Comparison of ENCODE assay signal across 17 mouse cellular contexts in genomic region chr10:25633058-25633614, GRCm38 (mm10).
DNase-seq lines count a peak whose midpoint lies in the region; ATAC-seq and TF ChIP-seq lines count a peak whose summit lies in the region.
"Had no signal": no experiment of that assay in that cellular context is flagged by ENCODE, and none has a peak within 500 bp of the region (broad histone marks: within the 10 kb centered on the region; RNA-seq: fewer than 3 reads in every experiment).

No protein-coding gene starts in this region.

- no peaks in the 10 kb centered on the region for H3K4me1 ChIP-seq in hindbrain, embryonic 14.5 days (replicated peaks; ENCODE audit: control insufficient read depth, insufficient read depth, low read length)
- H3K4me1 ChIP-seq in hindbrain, embryonic 16.5 days (ENCODE audit: control insufficient read depth, insufficient read depth, low read depth, low read length), result no peaks in the 10 kb centered on the region
- H3K4me1 ChIP-seq in midbrain, embryonic 14.5 days (ENCODE audit: control insufficient read depth, insufficient read depth, low read length), result no peaks in the 10 kb centered on the region
- H3K4me1 ChIP-seq in midbrain, embryonic 11.5 days (ENCODE audit: control insufficient read depth, insufficient read depth, low read length), result no peaks in the 10 kb centered on the region
- no peaks in the 10 kb centered on the region for H3K4me1 ChIP-seq in forebrain, postnatal 0 days (ENCODE audit: insufficient read depth)
- H3K4me1 ChIP-seq: liver, embryonic 15.5 days; midbrain, embryonic 12.5 days; neural tube, embryonic 12.5 days had no signal

- TF ChIP-seq CTCF in forebrain, postnatal 0 days (IDR thresholded peaks at IDR 0.05; ENCODE audit: low read depth), result no peak

- H3K27ac ChIP-seq in hindbrain, embryonic 14.5 days, result no peak overlapping the region
- H3K27ac ChIP-seq in hindbrain, embryonic 16.5 days (ENCODE audit: low read depth, low read length), result no peak overlapping the region
- H3K27ac ChIP-seq in midbrain, embryonic 14.5 days (replicated peaks; ENCODE audit: low read depth, low read length), result no peak overlapping the region
- H3K27ac ChIP-seq in midbrain, embryonic 11.5 days (ENCODE audit: low read depth, low read length), result no peak overlapping the region
- no peak overlapping the region for H3K27ac ChIP-seq in forebrain, postnatal 0 days (ENCODE audit: low read depth, low read length)
- H3K27ac ChIP-seq: liver, embryonic 15.5 days; midbrain, embryonic 12.5 days; neural tube, embryonic 12.5 days had no signal

- H3K4me3 ChIP-seq in hindbrain, embryonic 14.5 days (replicated peaks; ENCODE audit: low read length), result no peak overlapping the region
- no peak overlapping the region for H3K4me3 ChIP-seq in hindbrain, embryonic 16.5 days (ENCODE audit: low read length)
- H3K4me3 ChIP-seq in midbrain, embryonic 14.5 days (replicated peaks; ENCODE audit: low read depth, low read length), result no peak overlapping the region
- no peak overlapping the region for H3K4me3 ChIP-seq in midbrain, embryonic 11.5 days (ENCODE audit: low read depth, low read length)
- H3K4me3 ChIP-seq in forebrain, postnatal 0 days (ENCODE audit: low read depth, low read length), result no peak overlapping the region
- H3K4me3 ChIP-seq: liver, embryonic 15.5 days; midbrain, embryonic 12.5 days; neural tube, embryonic 12.5 days had no signal

- H3K27me3 ChIP-seq in hindbrain, embryonic 14.5 days (ENCODE audit: control insufficient read depth, insufficient read depth, low read length), result no peaks in the 10 kb centered on the region
- no peaks in the 10 kb centered on the region for H3K27me3 ChIP-seq in hindbrain, embryonic 16.5 days (replicated peaks; ENCODE audit: control insufficient read depth, insufficient read depth, low read length)
- H3K27me3 ChIP-seq in midbrain, embryonic 14.5 days (ENCODE audit: control insufficient read depth, insufficient read depth, low read length), result no peaks in the 10 kb centered on the region
- H3K27me3 ChIP-seq in midbrain, embryonic 11.5 days (ENCODE audit: control insufficient read depth, insufficient read depth, low read length), result no peaks in the 10 kb centered on the region
- no peaks in the 10 kb centered on the region for H3K27me3 ChIP-seq in forebrain, postnatal 0 days (ENCODE audit: insufficient read depth, low read length)
- H3K27me3 ChIP-seq: liver, embryonic 15.5 days; midbrain, embryonic 12.5 days; neural tube, embryonic 12.5 days had no signal

- peak; percentile 51 for DNase-seq in hindbrain, embryonic 14.5 days (ENCODE audit: low spot score)
- peak; percentile 70 for DNase-seq in midbrain, embryonic 14.5 days
- no peak for DNase-seq in midbrain, embryonic 11.5 days (ENCODE audit: low spot score, missing footprints)
- DNase-seq in forebrain, postnatal 0 days, result peak; percentile 75
- peak; percentile 18 for DNase-seq in retina, embryonic 14.5 days (ENCODE audit: low spot score)
- no peak for DNase-seq in lung, postnatal 10 days
- DNase-seq in frontal cortex, postnatal 10 days (ENCODE audit: low spot score in 2 of 2), result no peak
- DNase-seq: adrenal gland, adult 8-10 months; cerebellum, postnatal 25 days; heart, postnatal 10 days; kidney, postnatal 10 days; right cerebral cortex, adult 18-20 months had no signal

- no peaks in the 10 kb centered on the region for H3K9me3 ChIP-seq in hindbrain, embryonic 14.5 days (ENCODE audit: control insufficient read depth, low read length)
- H3K9me3 ChIP-seq in hindbrain, embryonic 16.5 days (ENCODE audit: control insufficient read depth, low read length), result no peaks in the 10 kb centered on the region
- no peaks in the 10 kb centered on the region for H3K9me3 ChIP-seq in midbrain, embryonic 14.5 days (ENCODE audit: control insufficient read depth, low read length)
- no peaks in the 10 kb centered on the region for H3K9me3 ChIP-seq in midbrain, embryonic 11.5 days (ENCODE audit: control insufficient read depth, low read length)
- H3K9me3 ChIP-seq in forebrain, postnatal 0 days (ENCODE audit: low read length), result no peaks in the 10 kb centered on the region
- H3K9me3 ChIP-seq: liver, embryonic 15.5 days; midbrain, embryonic 12.5 days; neural tube, embryonic 12.5 days had no signal

- no peaks in the 10 kb centered on the region for H3K36me3 ChIP-seq in hindbrain, embryonic 14.5 days (replicated peaks; ENCODE audit: control insufficient read depth, insufficient read depth)
- no peaks in the 10 kb centered on the region for H3K36me3 ChIP-seq in hindbrain, embryonic 16.5 days (ENCODE audit: control insufficient read depth, insufficient read depth, low read length)
- no peaks in the 10 kb centered on the region for H3K36me3 ChIP-seq in midbrain, embryonic 14.5 days (ENCODE audit: control insufficient read depth, insufficient read depth, low read length)
- no peaks in the 10 kb centered on the region for H3K36me3 ChIP-seq in midbrain, embryonic 11.5 days (ENCODE audit: control insufficient read depth, insufficient read depth, low read length)
- H3K36me3 ChIP-seq in forebrain, postnatal 0 days (ENCODE audit: insufficient read depth), result no peaks in the 10 kb centered on the region
- H3K36me3 ChIP-seq: liver, embryonic 15.5 days; midbrain, embryonic 12.5 days; neural tube, embryonic 12.5 days had no signal

- WGBS in hindbrain, embryonic 14.5 days, result 48% methylated on average over 4 of the region's 4 CpGs
- WGBS in hindbrain, embryonic 16.5 days, result 46% methylated on average over 4 of the region's 4 CpGs
- WGBS in midbrain, embryonic 14.5 days, result 46% methylated on average over 4 of the region's 4 CpGs
- 77% methylated on average over 4 of the region's 4 CpGs for WGBS in midbrain, embryonic 11.5 days
- WGBS in forebrain, postnatal 0 days, result 22% methylated on average over 4 of the region's 4 CpGs

- no peak overlapping the region for H3K9ac ChIP-seq in hindbrain, embryonic 14.5 days
- H3K9ac ChIP-seq in hindbrain, embryonic 16.5 days (ENCODE audit: low read depth, low read length), result no peak overlapping the region
- H3K9ac ChIP-seq in midbrain, embryonic 14.5 days (replicated peaks; ENCODE audit: low read length), result no peak overlapping the region
- no peak overlapping the region for H3K9ac ChIP-seq in midbrain, embryonic 11.5 days (ENCODE audit: low read length)
- no peak overlapping the region for H3K9ac ChIP-seq in forebrain, postnatal 0 days
- H3K9ac ChIP-seq: liver, embryonic 15.5 days; midbrain, embryonic 12.5 days; neural tube, embryonic 12.5 days had no signal

- ATAC-seq in hindbrain, embryonic 14.5 days (ENCODE audit: low FRiP score), result peak; percentile 62
- ATAC-seq in hindbrain, embryonic 16.5 days, result no peak
- ATAC-seq in midbrain, embryonic 14.5 days (ENCODE audit: low FRiP score, low TSS enrichment), result peak; percentile 58; the same call in 1 of the 2 replicates
- no peak for ATAC-seq in midbrain, embryonic 11.5 days (ENCODE audit: low FRiP score)
- peak; percentile 82 for ATAC-seq in forebrain, postnatal 0 days
- ATAC-seq: inflammation-experienced regulatory T-cells, adult 6 months had no signal

- no peak overlapping the region for H3K4me2 ChIP-seq in hindbrain, embryonic 14.5 days (replicated peaks)
- H3K4me2 ChIP-seq in hindbrain, embryonic 16.5 days (ENCODE audit: low read length), result no peak overlapping the region
- H3K4me2 ChIP-seq in midbrain, embryonic 14.5 days (ENCODE audit: low read length), result no peak overlapping the region
- H3K4me2 ChIP-seq in midbrain, embryonic 11.5 days, result no peak overlapping the region
- no peak overlapping the region for H3K4me2 ChIP-seq in forebrain, postnatal 0 days (ENCODE audit: low read depth)
- H3K4me2 ChIP-seq: liver, embryonic 15.5 days; midbrain, embryonic 12.5 days; neural tube, embryonic 12.5 days had no signal

Comparison
In these comparisons a context has a peak if more than half of its experiments do, and no peak if none do; other contexts are left out.
1. ATAC-seq: peak in hindbrain, embryonic 14.5 days (single experiment), midbrain, embryonic 14.5 days (single experiment) and forebrain, postnatal 0 days (single experiment); none in hindbrain, embryonic 16.5 days (single experiment) and midbrain, embryonic 11.5 days (single experiment).
2. DNase-seq: peak in hindbrain, embryonic 14.5 days (single experiment), midbrain, embryonic 14.5 days (single experiment), forebrain, postnatal 0 days (single experiment) and retina, embryonic 14.5 days (single experiment); none in midbrain, embryonic 11.5 days (single experiment), lung, postnatal 10 days (single experiment) and frontal cortex, postnatal 10 days (0 of 2).